Mouse (Mus musculus) regulatory T cell (primary cell): ENCODE data around the gene Bnc2.

ENCODE experiments used
- in situ Hi-C: fragments of 300-600 bp; cut with MboI, MseI; formaldehyde crosslinking; loops from one replicate; pipeline ENCODE4 v1.15.1; 2025; ENCODE audit warnings: high pct_unique_total_duplicates

Gene Bnc2

GRCm38 (mm10) chr4:84507551-84507950 lies 167.5 kb downstream of the Bnc2 start:
- in situ Hi-C loops = no loop called here

- in situ Hi-C loops = no loop called here
Observed at GRCm38 (mm10) chr4:84502581-84503269, 172.3 kb downstream of the Bnc2 start.

- in situ Hi-C loops = no loop called here
Observed at GRCm38 (mm10) chr4:84500796-84501349, 174.2 kb downstream of the Bnc2 start.

- in situ Hi-C loops = no loop called here
Observed at GRCm38 (mm10) chr4:84500259-84500658, 174.8 kb downstream of the Bnc2 start.

GRCm38 (mm10) chr4:84498469-84498868 lies 176.6 kb downstream of the Bnc2 start:
- in situ Hi-C loops = no loop called here

- in situ Hi-C loops = no loop called here
Observed at GRCm38 (mm10) chr4:84488323-84488722, 186.8 kb downstream of the Bnc2 start.

- in situ Hi-C loops = no loop called here
Observed at GRCm38 (mm10) chr4:84482680-84483079, 192.4 kb downstream of the Bnc2 start.

- in situ Hi-C loops = no loop called here
Observed at GRCm38 (mm10) chr4:84472643-84473042, 202.4 kb downstream of the Bnc2 start.

GRCm38 (mm10) chr4:84470106-84470885 lies 204.8 kb downstream of the Bnc2 start:
- in situ Hi-C loops = no loop called here

GRCm38 (mm10) chr4:84469400-84469799 lies 205.7 kb downstream of the Bnc2 start:
- in situ Hi-C loops = no loop called here

GRCm38 (mm10) chr4:84467722-84468121 lies 207.4 kb downstream of the Bnc2 start:
- in situ Hi-C loops = no loop called here

GRCm38 (mm10) chr4:84458218-84458560 lies 216.9 kb downstream of the Bnc2 start:
- in situ Hi-C loops = no loop called here

- in situ Hi-C loops = no loop called here
Observed at GRCm38 (mm10) chr4:84457512-84458217, 217.4 kb downstream of the Bnc2 start.

GRCm38 (mm10) chr4:84456853-84457249 lies 218.2 kb downstream of the Bnc2 start:
- in situ Hi-C loops = no loop called here

GRCm38 (mm10) chr4:84456198-84456852 lies 218.8 kb downstream of the Bnc2 start:
- in situ Hi-C loops = no loop called here

GRCm38 (mm10) chr4:84454493-84454892 lies 220.6 kb downstream of the Bnc2 start:
- in situ Hi-C loops = no loop called here

GRCm38 (mm10) chr4:84453586-84453985 lies 221.5 kb downstream of the Bnc2 start:
- in situ Hi-C loops = no loop called here

GRCm38 (mm10) chr4:84452642-84453041 lies 222.4 kb downstream of the Bnc2 start:
- in situ Hi-C loops = no loop called here

- in situ Hi-C loops = no loop called here
Observed at GRCm38 (mm10) chr4:84449246-84450005, 225.6 kb downstream of the Bnc2 start.

GRCm38 (mm10) chr4:84433324-84433723 lies 241.8 kb downstream of the Bnc2 start:
- in situ Hi-C loops = no loop called here
